Mouse (Mus musculus) intestine, embryonic 16.5 days (tissue): ENCODE measurements around the gene Prkca. TPM values are rescaled to one million over a fixed set of nuclear protein-coding genes. Genes with fewer than 3 reads are reported as not detected.

Source experiments
- ATAC-seq: fragments of 200-750 bp; cut with Nextera tagmentation; 2 replicates; pipeline ENCODE4 v1.8.0; 2017; ENCODE audit warnings: moderate TSS enrichment, moderate library complexity
- H3K27ac ChIP-seq: fragments of 300-500 bp; sonication (generic); 2 replicates; pipeline ENCODE4 v1.5.1; 2014; ENCODE audit warnings: mild to moderate bottlenecking, low read length
- H3K27me3 ChIP-seq: fragments of 300-500 bp; sonication (generic); replicated peaks from 2 replicates; pipeline ENCODE4 v1.6.1; 2014; ENCODE audit warnings: low read length, control low read depth, mixed read lengths; ENCODE audit not compliant: control insufficient read depth, insufficient read depth
- H3K36me3 ChIP-seq: fragments of 300-500 bp; sonication (generic); 2 replicates; pipeline ENCODE4 v1.6.1; 2014; ENCODE audit warnings: low read length, control low read depth; ENCODE audit not compliant: control insufficient read depth, insufficient read depth
- H3K4me1 ChIP-seq: fragments of 300-500 bp; sonication (generic); 2 replicates; pipeline ENCODE4 v1.6.1; 2014; ENCODE audit warnings: low read length, control low read depth, mixed read lengths; ENCODE audit not compliant: control insufficient read depth, insufficient read depth
- H3K4me2 ChIP-seq: fragments of 300-500 bp; sonication (generic); 2 replicates; pipeline ENCODE4 v1.6.1; 2014; ENCODE audit warnings: low read depth, low read length, control low read depth
- H3K4me3 ChIP-seq: fragments of 300-500 bp; sonication (generic); 2 replicates; pipeline ENCODE4 v1.5.1; 2014; ENCODE audit warnings: mild to moderate bottlenecking, low read length
- H3K9ac ChIP-seq: fragments of 300-500 bp; sonication (generic); 2 replicates; pipeline ENCODE4 v1.6.1; 2014; ENCODE audit warnings: low read depth, low read length
- H3K9me3 ChIP-seq: fragments of 300-500 bp; sonication (generic); 2 replicates; pipeline ENCODE4 v1.6.1; 2016; ENCODE audit warnings: low read length, control low read depth; ENCODE audit not compliant: control insufficient read depth
- WGBS: fragments of 180-500 bp; shearing (Covaris S2); extraction: QIAGEN DNeasy Blood & Tissue Kit; methylation state at CpG from one replicate; pipeline ENCODE4 v1.1.7; 2014; 5-methylcytosine and 5-hydroxymethylcytosine counted together
- polyA plus RNA-seq: library from polyadenylated mRNA; unstranded; fragments of >200 nt; fragmentation: Nextera tagmentation; extraction: Ambion mirVana; gene quantifications from 2 replicates; pipeline ENCODE4 v1.2.1, GENCODE M21; 2015

Gene Prkca
- polyA plus RNA-seq, 1 experiment from 2014 or later = 20.3 TPM

DNA sequence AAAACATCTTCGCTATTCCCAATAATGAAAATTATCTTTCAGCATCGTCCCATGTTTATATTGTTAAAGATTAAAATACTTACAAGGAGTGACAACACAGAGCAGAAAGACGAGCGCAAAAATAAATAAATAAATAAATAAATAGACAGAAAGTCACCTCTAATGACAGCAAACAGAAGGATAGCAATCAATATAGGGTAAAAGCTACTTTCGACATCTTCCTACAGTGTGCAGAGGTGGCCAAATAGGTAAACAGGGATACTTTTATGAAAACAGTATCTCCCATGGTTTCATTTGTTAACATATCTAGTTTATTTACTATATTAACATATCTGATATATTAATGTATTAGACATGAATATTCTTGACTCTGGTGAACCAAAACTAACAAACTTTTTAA is 35.5 kb downstream of the Prkca start:
- Histone ChIP-seq H3K4me2 (no peak overlapping the region), H3K4me1 (peaks cover 34% of the 10 kb centered on the region), H3K27ac (no peak overlapping the region), H3K4me3 (no peak overlapping the region), H3K36me3 (no peaks in the 10 kb centered on the region), H3K9me3 (no peaks in the 10 kb centered on the region), H3K9ac (no peak overlapping the region), H3K27me3 (no peaks in the 10 kb centered on the region)
- no peak for ATAC-seq
- 94% methylated on average over 5 of the region's 5 CpGs for WGBS

DNA sequence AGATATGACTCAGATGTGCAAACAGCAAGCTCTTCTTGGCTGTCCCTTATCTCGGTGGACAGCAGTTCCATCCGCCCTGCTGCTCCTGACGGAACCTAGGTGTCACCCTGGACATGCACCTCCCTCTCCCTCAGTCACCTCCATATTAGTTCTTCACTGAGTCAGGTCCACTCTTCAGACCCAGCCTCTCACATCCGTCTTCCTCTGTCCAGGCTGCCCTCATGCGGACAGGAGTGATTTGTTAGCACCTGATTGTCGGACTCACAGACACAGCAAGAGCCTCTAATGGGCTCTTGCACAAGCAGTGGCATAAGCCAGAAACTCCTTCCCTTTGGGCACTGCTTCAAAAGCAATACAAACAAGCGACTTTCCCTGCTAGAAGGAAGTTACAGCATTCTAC is 36.5 kb downstream of the Prkca start:
- WGBS = 45% methylated on average over 7 of the region's 7 CpGs
- Histone ChIP-seq H3K9ac (no peak overlapping the region), H3K27ac (peak overlapping the region; percentile 73), H3K4me1 (peaks cover 31% of the 10 kb centered on the region), H3K4me2 (0 out of 2 replicates have a peak overlapping the region, but pooled peaks have one; percentile 16), H3K9me3 (no peaks in the 10 kb centered on the region), H3K27me3 (no peaks in the 10 kb centered on the region), H3K36me3 (no peaks in the 10 kb centered on the region), H3K4me3 (no peak overlapping the region)
- ATAC-seq = peak; percentile 24

DNA sequence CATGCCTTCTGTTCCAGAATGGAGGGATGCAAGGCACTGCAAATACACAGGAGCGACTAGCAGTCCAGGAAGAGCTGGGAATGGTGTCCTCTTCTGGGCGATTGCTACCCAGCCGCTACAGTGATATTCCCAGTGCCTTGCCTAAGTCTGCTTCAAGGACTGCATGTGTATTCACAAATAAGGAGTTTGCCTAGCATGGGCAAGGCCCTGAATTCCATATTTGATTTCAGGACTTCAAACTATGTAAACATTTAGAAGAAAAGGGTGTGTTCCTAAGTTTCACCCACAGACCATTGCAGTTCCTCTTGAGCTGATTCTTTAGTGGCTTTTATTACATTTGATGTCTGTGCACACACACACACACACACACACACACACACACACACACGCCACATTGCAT is 39.9 kb downstream of the Prkca start:
- Histone ChIP-seq H3K9ac (no peak overlapping the region), H3K27ac (no peak overlapping the region), H3K4me1 (peaks cover 26% of the 10 kb centered on the region), H3K36me3 (no peaks in the 10 kb centered on the region), H3K27me3 (no peaks in the 10 kb centered on the region), H3K9me3 (no peaks in the 10 kb centered on the region), H3K4me2 (no peak overlapping the region), H3K4me3 (no peak overlapping the region)
- no peak for ATAC-seq
- WGBS = 80% methylated on average over 4 of the region's 4 CpGs

DNA sequence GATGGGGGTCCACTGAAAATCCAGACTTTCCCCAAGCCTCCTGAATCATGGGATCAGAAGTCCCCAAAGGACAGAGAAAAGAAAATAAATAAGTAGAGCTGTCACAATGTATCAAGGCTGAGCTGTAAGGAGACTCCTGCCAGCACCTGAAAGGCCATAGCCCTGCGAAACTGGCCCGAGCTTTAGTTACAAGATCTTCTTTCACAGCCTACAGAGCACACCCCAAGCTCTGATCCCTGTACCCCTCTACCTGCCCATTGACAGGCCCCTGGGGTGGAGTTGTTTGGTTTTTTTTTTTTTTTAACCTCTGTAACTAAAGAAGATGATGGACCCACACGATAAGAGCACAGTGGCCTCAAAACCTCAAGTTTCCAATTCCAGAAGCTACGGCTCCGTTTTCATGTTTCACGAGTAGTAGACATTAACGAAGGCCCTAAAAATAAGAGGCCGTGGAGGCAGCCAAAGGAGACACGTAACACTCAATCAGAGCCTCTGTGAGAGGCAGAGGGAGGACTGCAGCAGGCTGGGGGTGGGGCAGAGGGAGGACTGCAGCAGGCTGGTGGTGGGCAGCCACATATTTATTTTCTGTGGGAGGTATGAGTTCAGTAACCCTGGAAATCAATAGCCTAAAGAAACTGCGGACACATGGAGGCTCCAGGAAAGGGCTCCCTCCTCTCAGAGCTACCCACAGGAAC is 41.8 kb downstream of the Prkca start:
- 74% methylated on average over 10 of the region's 10 CpGs for WGBS
- Histone ChIP-seq H3K36me3 (no peaks in the 10 kb centered on the region), H3K27ac (no peak overlapping the region), H3K9ac (no peak overlapping the region), H3K27me3 (no peaks in the 10 kb centered on the region), H3K9me3 (no peaks in the 10 kb centered on the region), H3K4me2 (no peak overlapping the region), H3K4me1 (peaks cover 20% of the 10 kb centered on the region), H3K4me3 (no peak overlapping the region)
- no peak for ATAC-seq

DNA sequence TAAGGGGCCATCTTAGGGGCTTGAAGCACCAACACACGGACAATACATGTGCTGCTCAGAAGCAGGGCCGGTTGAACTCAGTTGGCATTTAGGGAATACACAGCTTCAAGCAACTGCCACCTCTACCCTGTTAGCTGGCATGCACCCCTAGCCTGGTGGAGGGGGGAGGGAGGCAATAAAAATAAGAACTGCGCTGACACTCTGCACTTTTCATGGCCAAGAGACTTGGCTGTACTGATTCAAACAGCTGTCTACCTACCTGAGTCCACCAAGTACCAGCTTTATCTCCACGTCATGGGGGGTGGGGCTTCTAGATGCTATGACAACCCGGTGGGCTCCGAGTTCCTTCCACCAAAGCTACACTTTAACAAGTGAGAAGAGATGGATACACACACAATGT is 42.7 kb downstream of the Prkca start:
- Histone ChIP-seq H3K9me3 (no peaks in the 10 kb centered on the region), H3K4me3 (no peak overlapping the region), H3K4me1 (peaks cover 16% of the 10 kb centered on the region), H3K9ac (no peak overlapping the region), H3K4me2 (no peak overlapping the region), H3K27me3 (no peaks in the 10 kb centered on the region), H3K36me3 (no peaks in the 10 kb centered on the region), H3K27ac (no peak overlapping the region)
- WGBS = 84% methylated on average over 6 of the region's 6 CpGs
- no peak for ATAC-seq

DNA sequence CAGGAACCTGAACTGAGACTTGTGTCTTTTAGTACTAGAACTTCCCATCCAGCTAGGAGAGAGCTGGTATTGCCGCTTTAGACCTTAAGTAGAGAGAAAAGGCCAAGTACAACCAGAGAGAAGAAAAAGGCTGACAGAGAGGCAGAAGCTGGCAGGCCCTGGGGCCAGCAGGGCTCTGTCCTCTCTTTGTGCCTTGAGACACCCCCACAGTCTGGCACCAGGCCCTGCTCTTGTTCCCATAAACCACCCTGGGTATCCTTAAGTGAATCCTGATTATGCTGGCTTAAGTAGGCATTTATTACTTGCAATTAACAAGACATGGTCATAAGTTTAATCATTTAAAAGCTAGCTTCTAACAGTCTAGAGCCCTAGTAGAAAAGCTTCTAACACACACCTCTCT is 43.3 kb downstream of the Prkca start:
- no peak overlapping the region for H3K4me3 ChIP-seq
- no peak overlapping the region for H3K27ac ChIP-seq
- no peaks in the 10 kb centered on the region for H3K36me3 ChIP-seq
- 96% methylated on average over 1 of the region's 1 CpGs for WGBS
- H3K9me3 ChIP-seq = no peaks in the 10 kb centered on the region
- H3K4me2 ChIP-seq = no peak overlapping the region
- H3K4me1 ChIP-seq = peaks cover 11% of the 10 kb centered on the region
- no peaks in the 10 kb centered on the region for H3K27me3 ChIP-seq
- no peak for ATAC-seq
- no peak overlapping the region for H3K9ac ChIP-seq

DNA sequence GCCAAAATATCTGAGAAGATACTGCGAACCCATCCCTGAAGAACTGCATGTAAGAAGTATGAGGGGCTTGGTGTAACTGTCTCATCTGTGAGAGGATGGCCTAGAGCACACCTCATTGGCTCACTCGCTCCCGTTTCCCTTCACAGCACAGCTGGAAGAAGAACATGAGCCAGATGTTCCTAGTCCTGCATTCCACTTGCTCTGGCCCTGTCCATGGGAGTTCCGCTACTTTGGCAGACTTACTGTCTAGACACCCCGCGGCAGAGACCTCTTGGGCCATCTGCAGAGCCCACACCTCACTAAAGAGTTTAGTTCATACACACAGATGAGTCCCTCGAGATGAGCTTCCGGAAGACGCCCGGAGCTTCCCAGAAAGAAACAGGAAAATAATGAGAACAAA is 43.8 kb downstream of the Prkca start:
- Histone ChIP-seq H3K9me3 (no peaks in the 10 kb centered on the region), H3K36me3 (no peaks in the 10 kb centered on the region), H3K4me1 (peaks cover 8% of the 10 kb centered on the region), H3K4me2 (no peak overlapping the region), H3K27me3 (no peaks in the 10 kb centered on the region), H3K27ac (no peak overlapping the region), H3K9ac (no peak overlapping the region), H3K4me3 (no peak overlapping the region)
- ATAC-seq = no peak
- WGBS = 62% methylated on average over 10 of the region's 10 CpGs

DNA sequence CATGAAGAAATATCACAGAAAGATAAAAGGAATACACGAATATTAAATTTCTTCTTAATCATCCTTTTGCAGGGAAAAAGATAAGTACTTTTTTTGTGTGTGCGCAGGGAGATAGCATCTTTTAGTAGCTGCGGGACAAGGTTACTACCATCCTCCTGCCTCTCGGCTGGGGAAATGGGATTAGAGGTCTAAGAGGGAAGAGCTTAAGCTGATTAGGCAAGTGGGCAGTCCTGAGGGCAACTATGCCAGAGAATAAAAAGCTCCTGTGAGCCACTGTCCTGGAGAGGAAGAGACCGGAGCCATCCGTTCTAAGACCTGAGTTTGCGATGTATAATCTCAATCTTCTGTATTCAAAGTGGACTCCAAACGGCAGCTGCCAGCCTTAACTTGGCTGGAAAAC is 45.8 kb downstream of the Prkca start:
- WGBS = 69% methylated on average over 8 of the region's 8 CpGs
- no peak overlapping the region for H3K27ac ChIP-seq
- peaks cover 10% of the 10 kb centered on the region for H3K4me1 ChIP-seq

DNA sequence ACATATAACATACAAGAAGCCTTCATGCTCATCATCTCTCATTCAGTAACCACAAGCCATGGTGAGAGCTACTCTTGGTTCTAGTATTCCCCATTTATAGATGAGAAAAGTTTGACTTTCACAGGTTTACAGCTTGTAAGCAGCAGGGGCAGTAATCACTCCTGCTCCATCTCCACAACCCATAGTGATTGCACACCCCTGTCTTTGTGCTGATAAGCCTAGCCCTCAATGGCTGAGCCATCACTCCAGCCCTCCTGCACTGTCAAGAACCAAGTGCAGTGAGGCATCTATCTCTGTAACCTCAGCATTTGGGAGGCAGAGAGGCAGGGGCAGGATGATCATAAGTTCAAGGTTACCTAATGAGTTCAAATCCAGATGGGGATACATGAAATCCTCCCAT is 48.4 kb downstream of the Prkca start:
- no peaks in the 10 kb centered on the region for H3K36me3 ChIP-seq
- no peak overlapping the region for H3K4me2 ChIP-seq
- no peaks in the 10 kb centered on the region for H3K9me3 ChIP-seq
- H3K27ac ChIP-seq = no peak overlapping the region
- no peak for ATAC-seq
- peaks cover 6% of the 10 kb centered on the region for H3K4me1 ChIP-seq
- no peaks in the 10 kb centered on the region for H3K27me3 ChIP-seq
- no peak overlapping the region for H3K4me3 ChIP-seq
- no peak overlapping the region for H3K9ac ChIP-seq

More for the DNA sequence above, 45.8 kb downstream of the Prkca start:
- Histone ChIP-seq H3K9me3 (no peaks in the 10 kb centered on the region), H3K4me2 (no peak overlapping the region), H3K4me3 (no peak overlapping the region), H3K36me3 (no peaks in the 10 kb centered on the region), H3K27me3 (no peaks in the 10 kb centered on the region), H3K9ac (no peak overlapping the region)
- no peak for ATAC-seq

DNA sequence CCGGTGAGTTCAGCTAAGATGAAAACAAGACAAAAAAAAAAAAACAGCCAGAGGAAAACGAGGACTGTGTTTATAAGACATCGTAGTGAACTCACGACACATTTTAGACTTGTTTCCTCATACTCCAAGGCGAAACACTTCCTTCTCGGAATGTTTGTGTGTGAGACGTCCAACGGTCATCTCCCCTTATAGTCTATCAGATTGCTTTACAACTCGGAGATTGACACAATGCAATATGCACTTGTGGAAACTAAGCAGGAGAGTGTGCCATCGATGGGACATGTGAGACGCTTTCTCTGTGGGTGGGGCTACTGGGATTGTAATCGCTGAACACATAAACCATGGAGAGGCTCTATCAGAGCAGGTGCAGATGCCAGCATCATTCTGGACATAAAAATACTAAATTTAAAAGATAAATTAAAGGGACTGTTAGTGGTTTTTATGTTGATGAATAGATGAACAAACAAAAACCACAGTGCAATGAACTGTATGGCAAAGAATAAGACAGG is 49.4 kb downstream of the Prkca start:
- 65% methylated on average over 12 of the region's 12 CpGs for WGBS
- peak; percentile 75 for ATAC-seq

More for the DNA sequence above, 49.4 kb downstream of the Prkca start:
- H3K9ac ChIP-seq = no peak overlapping the region
- H3K36me3 ChIP-seq = no peaks in the 10 kb centered on the region
- no peak overlapping the region for H3K4me3 ChIP-seq
- no peaks in the 10 kb centered on the region for H3K9me3 ChIP-seq
- H3K4me1 ChIP-seq = peaks cover 5% of the 10 kb centered on the region
- no peak overlapping the region for H3K27ac ChIP-seq
- no peak overlapping the region for H3K4me2 ChIP-seq
- no peaks in the 10 kb centered on the region for H3K27me3 ChIP-seq
